Mouse (Mus musculus) liver, embryonic 13.5 days (tissue): Measurements from ENCODE around the gene Dclre1b. TPM values are rescaled to one million over a fixed set of nuclear protein-coding genes. Genes with fewer than 3 reads are reported as not detected.
"Not testable (repeated sequence)": the region's sequence is repeated elsewhere in the genome, so short reads cannot be mapped to it uniquely, and the experiment has no call there.

Experiments used
- ATAC-seq: fragments of 200-750 bp; cut with Nextera tagmentation; 2 replicates; pipeline ENCODE4 v1.8.0; 2017; ENCODE audit warnings: low read depth, mild to moderate bottlenecking, moderate number of reproducible peaks, moderate library complexity
- DNase-seq: peaks from one replicate; pipeline ENCODE4 v3.0.0; 2022
- H3K27ac ChIP-seq: fragments of 300-500 bp; sonication (generic); 2 replicates; pipeline ENCODE4 v1.5.1; 2015; ENCODE audit warnings: moderate library complexity, mild to moderate bottlenecking, inconsistent platforms
- H3K27me3 ChIP-seq: fragments of 300-500 bp; sonication (generic); 2 replicates; pipeline ENCODE4 v1.6.1; 2015; ENCODE audit warnings: mild to moderate bottlenecking, inconsistent platforms
- H3K36me3 ChIP-seq: fragments of 300-500 bp; sonication (generic); 2 replicates; pipeline ENCODE4 v1.6.1; 2015; ENCODE audit warnings: mild to moderate bottlenecking, inconsistent platforms
- H3K4me1 ChIP-seq: fragments of 300-500 bp; sonication (generic); replicated peaks from 2 replicates; pipeline ENCODE4 v1.6.1; 2015; ENCODE audit warnings: inconsistent platforms
- H3K4me2 ChIP-seq: fragments of 300-500 bp; sonication (generic); 2 replicates; pipeline ENCODE4 v1.6.1; 2015; ENCODE audit warnings: inconsistent platforms, mild to moderate bottlenecking, moderate library complexity
- H3K4me3 ChIP-seq: fragments of 300-500 bp; sonication (generic); replicated peaks from 2 replicates; pipeline ENCODE4 v1.5.1; 2015; ENCODE audit warnings: mild to moderate bottlenecking, inconsistent platforms
- H3K9ac ChIP-seq: fragments of 300-500 bp; sonication (generic); 2 replicates; pipeline ENCODE4 v1.6.1; 2015; ENCODE audit warnings: mild to moderate bottlenecking, inconsistent platforms
- H3K9me3 ChIP-seq: fragments of 300-500 bp; sonication (generic); replicated peaks from 2 replicates; pipeline ENCODE4 v1.6.1; 2016; ENCODE audit warnings: inconsistent platforms
- WGBS: fragments of 180-500 bp; shearing (Covaris S2); methylation state at CpG from one replicate; pipeline ENCODE4 v1.1.7; 2015; ENCODE audit not compliant: insufficient replicate concordance; 5-methylcytosine and 5-hydroxymethylcytosine counted together
- polyA plus RNA-seq: library from polyadenylated mRNA; unstranded; fragments of >200 nt; fragmentation: Nextera tagmentation; extraction: Ambion mirVana; gene quantifications from 2 replicates; pipeline ENCODE4 v1.2.1, GENCODE M21; 2015

Gene Dclre1b
- polyA plus RNA-seq, 1 experiment from 2014 or later: 30.3 TPM

DNA sequence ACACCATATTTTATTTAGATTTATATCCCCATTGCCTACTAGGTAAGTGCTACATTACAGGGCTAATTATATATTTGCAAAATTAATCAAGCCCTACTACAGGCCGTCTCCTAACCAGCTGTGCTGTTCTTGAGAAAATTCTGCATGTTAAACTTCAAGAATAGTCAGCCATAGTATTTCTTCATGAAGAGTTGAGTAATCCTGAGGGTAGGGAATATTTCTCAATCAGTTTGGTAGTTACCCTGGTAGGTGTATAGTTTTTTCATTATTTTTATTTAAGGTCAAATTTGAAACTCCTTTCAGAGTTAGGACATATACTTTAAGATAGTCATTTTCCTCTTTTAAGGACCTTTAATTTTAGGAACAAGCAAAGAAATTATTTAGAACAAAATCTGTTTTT is 3.6 kb downstream of the Dclre1b start:
- Histone ChIP-seq H3K4me3 (no peak overlapping the region), H3K4me1 (peaks cover 73% of the 10 kb centered on the region), H3K27me3 (no peaks in the 10 kb centered on the region), H3K27ac (peak overlapping the region; percentile 96), H3K9ac (0 out of 2 replicates have a peak overlapping the region, but pooled peaks have one; percentile 16), H3K9me3 (no peaks in the 10 kb centered on the region), H3K4me2 (no peak overlapping the region), H3K36me3 (peaks cover 56% of the 10 kb centered on the region)
- WGBS: 85% methylated on average over 1 of the region's 1 CpGs
- no peak for ATAC-seq
- DNase-seq: no peak

DNA sequence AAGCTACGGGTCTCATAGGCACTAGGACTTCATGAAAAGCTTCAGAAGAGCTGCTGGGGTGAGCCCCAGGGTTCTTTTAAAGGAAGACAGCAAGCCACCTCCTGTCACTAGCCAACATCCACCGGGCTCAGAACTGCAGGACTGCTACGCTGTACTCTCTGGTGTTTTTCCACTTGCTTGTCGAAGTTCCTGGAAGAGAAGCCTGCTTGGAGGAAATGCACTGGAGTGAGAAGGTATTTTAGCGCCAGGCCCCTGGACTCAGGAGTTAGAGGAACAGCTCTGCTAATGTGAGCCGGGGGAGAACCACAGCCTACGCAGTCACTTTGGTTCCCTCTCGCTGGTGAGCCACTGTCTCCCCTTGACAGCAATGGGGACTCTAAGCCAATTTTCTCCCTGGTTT is 6.4 kb downstream of the Dclre1b start:
- Histone ChIP-seq H3K9ac (peak overlapping the region; percentile 24; the same call in 1 of the 2 replicates), H3K27me3 (no peaks in the 10 kb centered on the region), H3K4me1 (peaks cover 88% of the 10 kb centered on the region), H3K4me3 (no peak overlapping the region), H3K36me3 (peaks cover 56% of the 10 kb centered on the region), H3K4me2 (no peak overlapping the region), H3K9me3 (no peaks in the 10 kb centered on the region), H3K27ac (peak overlapping the region; percentile 96)
- ATAC-seq: no peak
- no peak for DNase-seq
- 45% methylated on average over 8 of the region's 8 CpGs for whole genome bisulfite sequencing

DNA sequence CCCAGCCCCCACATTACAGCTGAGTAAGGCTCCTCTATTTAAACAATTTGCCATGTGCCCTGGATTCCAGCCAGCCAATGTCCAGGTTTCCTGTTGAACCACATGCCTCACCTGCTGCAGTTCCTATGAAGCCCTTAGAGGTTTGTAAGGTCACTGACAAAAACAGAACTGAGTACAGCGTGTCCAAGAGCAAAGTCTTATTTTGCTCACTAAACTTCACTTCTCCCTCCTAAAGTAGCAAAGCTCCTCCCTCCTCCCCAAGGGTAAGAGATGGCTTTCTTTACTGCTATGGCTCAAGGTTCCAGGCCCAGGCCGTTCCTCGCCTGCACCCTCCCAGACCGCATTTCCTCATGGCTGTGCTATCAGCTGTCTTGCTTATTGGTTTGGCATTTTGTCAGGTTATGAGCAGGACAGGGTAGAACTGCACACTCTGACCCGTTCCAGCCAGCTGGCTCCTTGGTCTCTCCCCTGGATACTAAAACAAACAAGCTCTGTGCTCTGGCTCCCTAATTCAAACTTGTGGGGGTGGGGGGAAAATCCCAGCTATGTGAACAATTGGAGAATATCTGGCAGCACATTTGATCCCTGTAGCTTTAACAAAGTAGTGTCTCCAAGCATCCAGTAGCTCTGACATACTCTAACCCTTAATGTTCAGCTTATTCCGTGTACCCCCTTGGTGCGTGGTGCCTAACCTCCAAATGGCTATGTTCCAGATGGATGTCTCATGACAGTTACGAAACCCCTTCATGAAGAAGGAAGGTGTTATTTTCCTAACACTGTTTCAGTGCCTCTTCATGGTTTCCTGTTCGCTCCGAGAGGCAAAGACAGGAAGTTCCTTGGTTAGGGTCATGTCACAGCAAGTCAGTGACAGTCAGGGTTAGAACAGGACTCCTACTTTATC is 7.4 kb downstream of the Dclre1b start:
- H3K4me1 ChIP-seq: peaks cover 84% of the 10 kb centered on the region
- peak overlapping the region; percentile 55 for H3K9ac ChIP-seq
- H3K4me2 ChIP-seq: peak overlapping the region; percentile 25
- peaks cover 47% of the 10 kb centered on the region for H3K36me3 ChIP-seq
- no peaks in the 10 kb centered on the region for H3K27me3 ChIP-seq
- H3K27ac ChIP-seq: peak overlapping the region; percentile 96
- WGBS: 16% methylated on average over 10 of the region's 10 CpGs
- ATAC-seq (peak; percentile 73), DNase-seq (no peak)
- H3K4me3 ChIP-seq: no peak overlapping the region
- H3K9me3 ChIP-seq: no peaks in the 10 kb centered on the region

DNA sequence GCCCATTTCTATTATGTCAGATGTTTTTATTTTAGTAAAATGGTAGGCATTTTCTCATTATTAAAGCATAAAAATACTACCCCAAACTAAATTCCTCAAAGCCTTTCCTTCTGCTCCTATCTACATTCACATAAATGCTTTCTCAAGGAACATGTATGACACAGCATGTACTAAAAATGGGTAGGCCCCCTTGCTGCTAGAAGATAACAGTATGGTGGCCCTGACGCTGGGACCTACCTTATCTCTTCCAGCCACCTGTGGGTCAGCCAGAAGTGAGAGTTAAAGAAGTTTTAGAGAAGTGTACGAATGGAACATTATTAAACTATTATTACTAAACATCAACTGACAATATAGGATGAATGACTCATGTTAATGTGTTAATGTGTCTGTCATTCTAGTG is 9.7 kb downstream of the Dclre1b start:
- peak overlapping the region; percentile 96 for H3K27ac ChIP-seq
- H3K4me3 ChIP-seq: no peak overlapping the region
- no peaks in the 10 kb centered on the region for H3K27me3 ChIP-seq
- ATAC-seq (peak; percentile 90), DNase-seq (peak; percentile 86)
- WGBS: 15% methylated on average over 2 of the region's 2 CpGs
- no peaks in the 10 kb centered on the region for H3K9me3 ChIP-seq
- peaks cover 29% of the 10 kb centered on the region for H3K36me3 ChIP-seq
- H3K4me1 ChIP-seq: peaks cover 85% of the 10 kb centered on the region
- H3K4me2 ChIP-seq: peak overlapping the region; percentile 31; the same call in 1 of the 2 replicates
- H3K9ac ChIP-seq: no peak overlapping the region

DNA sequence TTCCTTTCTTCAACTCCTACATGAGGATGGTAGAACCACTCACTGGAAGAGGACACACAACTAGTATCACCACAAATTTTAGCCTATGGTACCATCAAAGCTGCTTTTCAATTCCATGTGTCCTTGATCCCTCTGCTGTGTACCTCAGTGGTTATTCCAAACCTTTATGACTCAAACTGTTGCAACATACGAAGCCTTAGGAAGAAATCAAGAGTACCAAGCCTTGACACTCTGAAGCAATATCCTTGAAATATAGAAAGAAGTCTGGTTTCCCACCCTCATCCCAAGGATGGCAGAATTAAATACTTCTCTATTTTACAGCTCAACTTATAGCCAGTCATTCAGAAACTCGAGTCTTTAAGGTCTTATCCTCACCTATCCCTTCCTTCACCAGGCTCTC is 12.9 kb downstream of the Dclre1b start:
- WGBS: 45% methylated on average over 2 of the region's 2 CpGs
- no peak overlapping the region for H3K4me3 ChIP-seq
- no peak for DNase-seq
- no peaks in the 10 kb centered on the region for H3K27me3 ChIP-seq
- H3K9me3 ChIP-seq: no peaks in the 10 kb centered on the region
- H3K4me2 ChIP-seq: no peak overlapping the region
- no peak for ATAC-seq
- 0 out of 2 replicates have a peak overlapping the region, but pooled peaks have one; percentile 6 for H3K9ac ChIP-seq
- peaks cover 85% of the 10 kb centered on the region for H3K4me1 ChIP-seq
- H3K27ac ChIP-seq: peak overlapping the region; percentile 49
- H3K36me3 ChIP-seq: no peaks in the 10 kb centered on the region

DNA sequence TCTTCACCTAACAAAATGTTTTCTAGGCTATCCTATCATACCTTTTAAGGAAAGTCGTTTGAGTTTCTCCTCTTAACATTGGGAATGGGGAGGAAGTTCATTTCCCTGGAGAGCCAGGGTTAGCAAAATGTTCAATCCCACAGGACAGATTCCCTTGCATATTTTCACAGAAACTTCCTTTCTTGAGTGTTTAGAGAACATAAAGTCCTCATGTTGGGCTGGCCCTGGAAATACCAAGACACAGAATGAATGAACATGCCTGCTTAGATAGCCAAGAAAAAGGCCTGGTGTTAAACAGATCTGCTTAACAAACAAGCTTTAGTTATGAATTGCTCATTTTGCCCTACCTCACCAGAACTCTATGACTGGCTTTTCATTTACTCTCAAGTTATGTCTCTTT is 16.7 kb downstream of the Dclre1b start:
- Histone ChIP-seq H3K4me3 (no peak overlapping the region), H3K4me2 (peak overlapping the region; percentile 76), H3K36me3 (0 out of 2 replicates have a peak, but pooled peaks cover 2% of the 10 kb centered on the region), H3K27me3 (no peaks in the 10 kb centered on the region), H3K4me1 (peaks cover 72% of the 10 kb centered on the region), H3K9ac (peak overlapping the region; percentile 100), H3K27ac (peak overlapping the region; percentile 96), H3K9me3 (no peaks in the 10 kb centered on the region)
- WGBS: 74% methylated on average over 1 of the region's 1 CpGs
- ATAC-seq (no peak), DNase-seq (no peak)

DNA sequence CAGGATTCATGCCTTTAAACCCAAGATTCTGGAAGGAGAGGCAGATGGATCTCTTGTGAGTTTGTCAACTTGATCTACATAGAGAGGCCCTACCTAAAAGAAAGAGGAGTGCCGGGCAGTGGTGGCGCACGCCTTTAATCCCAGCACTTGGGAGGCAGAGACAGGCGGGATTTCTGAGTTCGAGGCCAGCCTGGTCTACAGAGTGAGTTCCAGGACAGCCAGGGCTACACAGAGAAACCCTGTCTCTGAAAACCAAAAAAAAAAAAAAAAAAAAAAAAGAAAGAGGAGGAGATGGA is 17.2 kb downstream of the Dclre1b start:
- Histone ChIP-seq H3K4me1 (peaks cover 75% of the 10 kb centered on the region), H3K27ac (peak overlapping the region; percentile 96), H3K4me3 (peak overlapping the region; percentile 99), H3K9ac (peak overlapping the region; percentile 100; the same call in 1 of the 2 replicates), H3K4me2 (peak overlapping the region; percentile 76)
- not testable (repeated sequence) for H3K36me3 ChIP-seq, ATAC-seq, H3K9me3 ChIP-seq, DNase-seq, H3K27me3 ChIP-seq
- 53% methylated on average over 5 of the region's 5 CpGs for WGBS

DNA sequence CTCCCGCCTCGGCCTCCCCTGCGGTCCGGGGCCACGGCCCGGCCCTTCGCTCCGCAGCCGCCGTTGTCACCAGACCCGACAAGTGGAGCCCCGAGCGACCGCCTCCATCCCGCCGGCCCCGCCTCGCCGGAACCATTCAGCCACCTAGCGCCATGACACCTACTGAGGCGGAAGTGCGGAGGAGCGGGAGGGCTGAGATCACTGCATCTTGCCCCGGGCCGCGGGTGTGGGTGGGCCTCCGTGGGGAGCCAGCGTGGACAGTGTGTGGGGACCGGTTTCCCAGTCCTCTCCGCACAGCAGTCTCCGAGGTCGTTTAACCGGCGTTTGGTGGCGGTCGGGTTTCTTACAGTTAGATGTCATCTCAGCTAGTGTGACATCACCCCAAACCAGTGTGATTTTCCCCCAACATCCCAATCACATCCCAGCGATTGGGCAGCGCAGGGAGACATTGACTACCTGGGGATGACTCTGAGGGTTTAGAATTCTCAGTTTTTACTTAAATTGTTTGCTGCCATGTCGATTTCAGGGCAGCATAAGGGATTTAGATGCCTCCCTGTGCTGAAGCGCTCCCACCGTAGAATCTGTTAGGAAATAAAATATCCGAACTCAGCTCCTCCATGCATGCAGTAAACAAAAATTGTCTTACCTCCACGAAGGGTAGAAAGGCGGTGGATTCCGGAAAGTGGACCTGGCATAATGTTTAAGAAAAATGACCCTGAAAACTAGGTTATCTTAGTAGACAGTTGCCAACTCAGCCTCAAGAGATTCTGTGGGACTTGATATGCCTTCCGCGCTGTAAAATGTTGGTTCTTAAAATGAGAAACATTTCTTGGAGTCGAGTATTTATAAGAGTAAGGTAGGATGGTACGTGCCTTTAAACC is 17.8 kb downstream of the Dclre1b start, which contains the start of gene Hipk1:
Hipk1 (minus strand) TSS at position 334 of the 881 bp plus-strand sequence.
- WGBS: 7% methylated on average over 49 of the region's 49 CpGs
- Histone ChIP-seq H3K27me3 (no peaks in the 10 kb centered on the region), H3K36me3 (peaks cover 4% of the 10 kb centered on the region), H3K4me1 (peaks cover 75% of the 10 kb centered on the region), H3K27ac (peak within 1 kb of the TSS; percentile 96), H3K9ac (peak within 1 kb of the TSS; percentile 100), H3K9me3 (no peaks in the 10 kb centered on the region), H3K4me2 (peak within 1 kb of the TSS; percentile 76), H3K4me3 (peak within 1 kb of the TSS; percentile 99)
- DNase-seq (peak; percentile 90), ATAC-seq (peak; percentile 90)

DNA sequence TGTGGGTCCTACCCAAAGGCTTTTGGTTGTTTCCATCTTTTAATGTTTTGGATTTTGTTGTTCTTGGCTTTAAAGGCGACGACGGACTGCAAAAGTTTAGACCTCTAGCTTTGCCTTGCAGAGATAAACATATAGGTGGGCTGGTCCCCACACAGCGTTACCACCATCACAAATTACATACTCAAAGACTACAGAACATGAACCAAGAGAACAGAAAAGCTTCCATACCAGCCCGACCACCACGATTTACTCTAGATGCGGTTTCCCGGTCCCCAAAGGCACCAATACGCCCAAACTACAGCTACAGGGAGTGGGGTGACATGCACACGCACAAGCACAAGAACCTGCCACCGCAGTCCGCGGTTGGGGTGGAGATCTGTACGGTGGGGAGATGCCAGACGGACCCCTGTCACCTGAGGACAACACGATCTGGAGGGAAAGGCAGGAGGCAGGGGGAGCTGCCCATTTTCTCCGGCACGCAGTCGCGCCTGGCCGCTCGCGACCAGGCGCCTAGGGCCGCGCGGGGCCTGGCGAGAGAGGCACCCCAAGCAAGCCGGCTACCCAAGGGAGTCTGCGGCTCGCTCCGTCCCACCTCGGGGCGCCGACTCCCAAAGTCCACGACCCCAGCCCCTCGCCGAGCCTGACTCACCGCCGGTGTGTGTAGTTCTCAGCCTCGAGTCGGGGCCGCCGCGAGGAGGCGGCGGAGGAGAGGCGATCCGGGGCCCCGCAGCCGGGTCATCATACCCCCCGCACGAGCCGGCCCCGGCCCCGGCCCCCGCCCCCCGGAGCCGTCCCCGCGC is 18.7 kb downstream of the Dclre1b start:
- peak overlapping the region; percentile 76 for H3K4me2 ChIP-seq
- ATAC-seq (peak; percentile 58), DNase-seq (no peak)
- under 1% methylated on average over 37 of the region's 61 CpGs for WGBS
- H3K27me3 ChIP-seq: no peaks in the 10 kb centered on the region
- H3K36me3 ChIP-seq: peaks cover 6% of the 10 kb centered on the region
- H3K27ac ChIP-seq: peak overlapping the region; percentile 96
- peak overlapping the region; percentile 100 for H3K9ac ChIP-seq
- peaks cover 73% of the 10 kb centered on the region for H3K4me1 ChIP-seq
- H3K4me3 ChIP-seq: peak overlapping the region; percentile 99
- no peaks in the 10 kb centered on the region for H3K9me3 ChIP-seq

DNA sequence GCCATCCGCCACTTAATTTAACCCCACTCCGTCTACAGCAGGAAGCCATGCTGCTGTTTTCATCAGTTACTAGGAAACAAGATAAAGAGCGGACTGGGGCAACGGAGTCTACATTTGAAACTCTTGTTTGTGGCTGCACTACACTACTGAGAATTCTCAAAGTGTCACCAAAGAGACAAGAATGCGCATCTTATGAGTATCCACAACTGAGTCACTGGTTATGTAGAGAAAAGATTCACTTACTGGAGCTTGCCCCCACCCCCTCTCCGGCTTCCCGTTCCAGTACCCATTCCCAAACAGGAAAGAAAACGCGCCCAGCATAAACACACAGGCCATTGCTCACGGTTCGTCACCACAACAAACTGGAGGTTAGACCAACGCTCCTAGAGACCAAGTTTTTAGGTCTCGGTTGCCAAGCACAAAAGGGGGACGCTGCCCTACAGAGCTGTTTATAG is 19.3 kb downstream of the Dclre1b start:
- ATAC-seq (peak; percentile 19; the same call in 1 of the 2 replicates), DNase-seq (peak; percentile 49)
- Histone ChIP-seq H3K27me3 (no peaks in the 10 kb centered on the region), H3K4me3 (peak overlapping the region; percentile 99), H3K4me1 (peaks cover 76% of the 10 kb centered on the region), H3K9ac (peak overlapping the region; percentile 100), H3K9me3 (no peaks in the 10 kb centered on the region), H3K36me3 (peaks cover 6% of the 10 kb centered on the region), H3K27ac (peak overlapping the region; percentile 96), H3K4me2 (peak overlapping the region; percentile 76)
- WGBS: under 1% methylated on average over 14 of the region's 14 CpGs
